Mouse (Mus musculus) olfactory bulb, adult 2 months (tissue): ENCODE measurements at regions not wholly inside any gene's neighbourhood (a gene's known extent, or its start where the extent isn't known, plus 50 kb on each side); places are given as distances from the start of the nearest gene placed in this dataset.

Experiments used
- CTCF ChIP-seq: fragments of 200-500 bp; IDR thresholded peaks from 2 replicates; pipeline ENCODE4 v1.5.1; 2012; ENCODE audit warnings: low read depth, mild to moderate bottlenecking, low read length, moderate library complexity; ENCODE audit not compliant: insufficient read depth
- POLR2A ChIP-seq: fragments of 200-500 bp; IDR thresholded peaks from 2 replicates; pipeline ENCODE4 v1.6.1; 2012; ENCODE audit warnings: mild to moderate bottlenecking, low read depth, low read length, moderate library complexity; ENCODE audit not compliant: insufficient read depth

- TF ChIP-seq CTCF (no peak), POLR2A (no peak)
Measured at GRCm38 (mm10) chr13:71214776-71215175, 373.2 kb upstream of the Adamts16 start.
